Mouse (Mus musculus): ENCODE measurements around the gene Fdx1. TPM values are rescaled to one million over a fixed set of nuclear protein-coding genes. Genes with fewer than 3 reads are reported as not detected.

Fdx1 gene
- total and polyA plus RNA-seq, 2 experiments from 2014 or later: 18.9 to 47.6 TPM

DNA sequence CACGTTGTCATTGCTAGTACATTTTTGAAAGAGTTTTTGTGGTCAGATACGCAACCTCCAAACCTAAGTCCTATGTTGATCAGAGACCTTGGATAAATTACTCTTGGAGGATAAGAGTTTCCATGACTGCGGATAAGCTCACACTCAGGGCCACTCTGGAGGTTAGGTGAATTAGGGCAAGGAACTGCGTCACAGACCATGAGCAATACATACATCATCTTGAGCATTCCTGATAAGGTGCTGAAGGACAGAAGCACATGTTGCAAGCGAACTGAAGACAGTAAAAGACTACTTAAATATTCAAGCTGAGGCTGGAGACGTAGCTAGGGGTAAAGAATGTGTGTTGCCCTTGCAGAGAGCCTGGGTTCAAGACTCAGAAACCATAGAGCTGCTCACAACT is 754 bp upstream of the Fdx1 start:
- H3K4me1 ChIP-seq (ENCODE audit: insufficient read depth, low read length): peaks cover 12% of the 10 kb centered on the region; the same call in 1 of the 2 replicates
- no peaks in the 10 kb centered on the region for H3K36me3 ChIP-seq (ENCODE audit: insufficient read depth, low read length)
- no peak for ATAC-seq
- no peak for DNase-seq (ENCODE audit: low spot score)
- TF ChIP-seq CTCF (IDR thresholded peaks at IDR 0.05; ENCODE audit: low read depth): no peak
- 70% methylated on average over 6 of the region's 6 CpGs for WGBS
- no peaks in the 10 kb centered on the region for H3K9me3 ChIP-seq (ENCODE audit: low read length)
- no peak overlapping the region for H3K9ac ChIP-seq (replicated peaks; ENCODE audit: low read length)
- no peak overlapping the region for H3K4me3 ChIP-seq (ENCODE audit: low read length)
- peak overlapping the region; percentile 83; the same call in 1 of the 2 replicates for H3K4me2 ChIP-seq (ENCODE audit: low read depth, low read length)
- H3K27ac ChIP-seq: no peak overlapping the region
- H3K27me3 ChIP-seq (ENCODE audit: insufficient read depth, low read length): no peaks in the 10 kb centered on the region

DNA sequence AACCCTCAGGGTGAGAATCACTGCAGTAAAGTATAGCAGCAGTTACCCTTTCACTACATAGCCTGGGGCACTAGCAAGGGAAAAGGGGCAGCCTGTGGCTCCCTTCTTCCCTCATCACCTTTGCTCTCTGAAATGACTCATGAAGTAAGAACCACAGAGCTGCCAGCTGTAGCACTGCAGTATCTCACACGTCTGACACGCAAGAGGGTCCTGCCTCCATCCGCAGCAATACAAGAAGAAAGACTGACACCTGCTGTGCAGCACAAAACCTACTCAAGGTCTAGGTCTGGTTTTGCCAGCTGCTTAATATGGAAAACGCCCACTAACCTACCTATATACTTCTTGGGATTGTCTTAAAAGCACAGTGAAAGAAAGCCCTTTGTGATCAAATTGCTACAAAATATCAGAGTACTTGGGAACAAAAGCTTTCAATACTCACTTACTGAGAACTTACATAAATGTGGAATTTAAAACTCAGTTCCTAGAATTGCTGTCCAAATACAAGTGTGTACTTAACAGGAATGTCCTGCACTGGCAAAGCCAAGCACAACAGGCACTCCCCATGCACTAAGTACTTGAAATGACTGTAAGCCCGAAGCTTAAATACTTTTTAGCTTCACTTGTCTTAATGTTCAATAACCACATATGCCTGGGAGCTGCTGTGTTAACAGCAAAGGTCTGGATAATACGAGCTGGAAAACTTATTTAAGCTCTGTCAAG is 2.0 kb downstream of the Fdx1 start:
- WGBS: 38% methylated on average over 6 of the region's 6 CpGs
- Histone ChIP-seq H3K36me3 (ENCODE audit: insufficient read depth, low read length) (no peaks in the 10 kb centered on the region), H3K27ac (no peak overlapping the region), H3K4me3 (ENCODE audit: low read length) (no peak overlapping the region), H3K9ac (replicated peaks; ENCODE audit: low read length) (no peak overlapping the region), H3K4me2 (ENCODE audit: low read depth, low read length) (peak overlapping the region; percentile 83), H3K4me1 (ENCODE audit: insufficient read depth, low read length) (peaks cover 12% of the 10 kb centered on the region; the same call in 1 of the 2 replicates), H3K27me3 (ENCODE audit: insufficient read depth, low read length) (no peaks in the 10 kb centered on the region), H3K9me3 (ENCODE audit: low read length) (no peaks in the 10 kb centered on the region)
- no peak for TF ChIP-seq CTCF (IDR thresholded peaks at IDR 0.05; ENCODE audit: low read depth)
- DNase-seq (ENCODE audit: low spot score): peak; percentile 23
- no peak for ATAC-seq

DNA sequence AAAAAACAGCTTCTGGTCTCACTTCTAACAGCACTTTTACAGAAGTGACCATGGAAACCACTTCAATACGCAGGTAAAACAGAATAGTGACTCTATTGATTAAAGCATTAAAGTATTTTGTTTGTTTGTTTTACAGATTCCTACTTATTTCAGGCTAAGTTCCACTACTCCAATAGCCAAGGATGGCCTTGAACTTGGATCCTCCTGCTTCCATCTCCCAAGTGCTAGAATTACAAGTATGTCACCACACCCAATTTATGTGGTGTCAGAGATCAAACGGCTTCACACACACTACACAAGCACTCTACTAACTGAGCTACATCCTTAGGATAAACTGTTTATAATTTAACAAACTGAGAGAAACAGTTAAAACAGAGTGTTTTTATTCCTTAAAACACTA is 3.0 kb downstream of the Fdx1 start:
- Histone ChIP-seq H3K27ac (no peak overlapping the region), H3K9me3 (ENCODE audit: low read length) (no peaks in the 10 kb centered on the region), H3K4me3 (ENCODE audit: low read length) (no peak overlapping the region), H3K4me2 (ENCODE audit: low read depth, low read length) (no peak overlapping the region), H3K9ac (replicated peaks; ENCODE audit: low read length) (no peak overlapping the region), H3K27me3 (ENCODE audit: insufficient read depth, low read length) (no peaks in the 10 kb centered on the region), H3K36me3 (ENCODE audit: insufficient read depth, low read length) (0 out of 2 replicates have a peak, but pooled peaks cover 5% of the 10 kb centered on the region), H3K4me1 (ENCODE audit: insufficient read depth, low read length) (peaks cover 12% of the 10 kb centered on the region; the same call in 1 of the 2 replicates)
- no peak for DNase-seq (ENCODE audit: low spot score)
- 84% methylated on average over 2 of the region's 2 CpGs for WGBS
- no peak for ATAC-seq
- no peak for TF ChIP-seq CTCF (IDR thresholded peaks at IDR 0.05; ENCODE audit: low read depth)

DNA sequence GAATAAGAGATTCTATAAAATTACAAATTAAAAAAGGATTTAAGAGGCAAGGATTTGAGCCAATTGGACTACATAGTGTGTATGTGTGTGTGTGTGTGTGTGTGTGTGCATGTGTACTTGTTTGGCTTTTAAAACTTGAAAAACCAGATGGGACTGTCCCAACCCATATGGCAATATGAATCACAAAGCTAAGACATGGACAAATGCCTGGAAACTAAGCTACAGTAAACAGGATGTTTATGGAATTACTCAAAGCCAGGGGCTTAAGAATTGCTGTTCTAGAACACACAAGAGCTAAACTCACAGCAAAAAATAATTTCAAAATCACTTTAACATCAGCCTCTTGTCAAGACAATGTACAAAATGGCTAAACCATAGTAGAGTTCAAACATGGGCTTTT is 4.4 kb downstream of the Fdx1 start:
- Histone ChIP-seq H3K4me1 (ENCODE audit: insufficient read depth, low read length) (peaks cover 12% of the 10 kb centered on the region; the same call in 1 of the 2 replicates), H3K27me3 (ENCODE audit: insufficient read depth, low read length) (no peaks in the 10 kb centered on the region), H3K9me3 (ENCODE audit: low read length) (no peaks in the 10 kb centered on the region), H3K4me2 (ENCODE audit: low read depth, low read length) (no peak overlapping the region), H3K27ac (no peak overlapping the region), H3K36me3 (ENCODE audit: insufficient read depth, low read length) (0 out of 2 replicates have a peak, but pooled peaks cover 5% of the 10 kb centered on the region), H3K4me3 (ENCODE audit: low read length) (no peak overlapping the region), H3K9ac (replicated peaks; ENCODE audit: low read length) (no peak overlapping the region)
- TF ChIP-seq CTCF (IDR thresholded peaks at IDR 0.05; ENCODE audit: low read depth): no peak
- no peak for ATAC-seq
- no peak for DNase-seq (ENCODE audit: low spot score)

DNA sequence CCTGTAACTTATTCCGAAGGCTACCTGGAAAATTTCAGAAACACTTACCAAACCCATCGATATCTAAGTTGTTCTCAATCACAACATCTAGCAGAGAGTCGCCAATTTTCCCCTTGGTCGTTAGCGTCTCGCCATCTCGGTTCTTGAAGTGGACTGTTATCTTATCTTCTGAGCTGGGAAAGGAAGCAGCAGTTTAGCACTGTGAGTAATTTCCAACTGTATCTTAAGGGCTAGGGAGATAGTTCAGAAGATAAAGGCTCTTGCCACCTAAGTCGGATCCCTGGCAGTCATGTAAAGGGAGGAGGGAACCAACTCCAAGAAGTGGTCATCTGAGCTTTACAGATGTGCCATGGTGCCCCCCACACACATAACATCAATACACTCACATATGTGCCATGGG is 6.3 kb downstream of the Fdx1 start:
- H3K9ac ChIP-seq (replicated peaks; ENCODE audit: low read length): no peak overlapping the region
- H3K9me3 ChIP-seq (ENCODE audit: low read length): no peaks in the 10 kb centered on the region
- no peak overlapping the region for H3K4me2 ChIP-seq (ENCODE audit: low read depth, low read length)
- no peak for DNase-seq (ENCODE audit: low spot score)
- H3K36me3 ChIP-seq (ENCODE audit: insufficient read depth, low read length): 0 out of 2 replicates have a peak, but pooled peaks cover 5% of the 10 kb centered on the region
- no peak overlapping the region for H3K27ac ChIP-seq
- H3K4me3 ChIP-seq (ENCODE audit: low read length): no peak overlapping the region
- 93% methylated on average over 8 of the region's 8 CpGs for WGBS
- H3K27me3 ChIP-seq (ENCODE audit: insufficient read depth, low read length): no peaks in the 10 kb centered on the region
- 0 out of 2 replicates have a peak, but pooled peaks cover 6% of the 10 kb centered on the region for H3K4me1 ChIP-seq (ENCODE audit: insufficient read depth, low read length)
- TF ChIP-seq CTCF (IDR thresholded peaks at IDR 0.05; ENCODE audit: low read depth): no peak
- ATAC-seq: no peak

DNA sequence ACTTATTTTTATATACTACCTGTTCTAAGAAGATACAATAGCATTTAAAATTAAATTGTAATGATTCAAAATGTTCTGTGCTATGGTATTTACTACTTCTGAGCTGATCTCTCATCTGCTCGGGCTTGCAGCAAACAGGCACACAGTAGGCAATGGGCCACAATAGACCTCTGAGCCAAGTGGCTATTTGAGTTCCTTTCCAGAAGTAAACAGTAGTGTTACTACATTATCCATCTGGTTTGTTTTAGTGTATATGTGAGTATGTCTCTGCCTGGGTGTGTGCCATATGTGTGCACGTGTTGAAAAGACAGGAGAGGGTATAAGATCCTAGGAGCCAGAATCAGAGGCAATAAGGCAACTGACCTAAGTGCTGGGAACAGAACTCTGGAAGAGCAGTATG is 6.9 kb downstream of the Fdx1 start:
- no peak for TF ChIP-seq CTCF (IDR thresholded peaks at IDR 0.05; ENCODE audit: low read depth)
- DNase-seq (ENCODE audit: low spot score) (no peak), ATAC-seq (no peak)
- Histone ChIP-seq H3K4me2 (ENCODE audit: low read depth, low read length) (no peak overlapping the region), H3K27me3 (ENCODE audit: insufficient read depth, low read length) (no peaks in the 10 kb centered on the region), H3K9me3 (ENCODE audit: low read length) (no peaks in the 10 kb centered on the region), H3K27ac (no peak overlapping the region), H3K36me3 (ENCODE audit: insufficient read depth, low read length) (0 out of 2 replicates have a peak, but pooled peaks cover 5% of the 10 kb centered on the region), H3K9ac (replicated peaks; ENCODE audit: low read length) (no peak overlapping the region), H3K4me1 (ENCODE audit: insufficient read depth, low read length) (0 out of 2 replicates have a peak, but pooled peaks cover under 1% of the 10 kb centered on the region), H3K4me3 (ENCODE audit: low read length) (no peak overlapping the region)
- 86% methylated on average over 2 of the region's 2 CpGs for WGBS

DNA sequence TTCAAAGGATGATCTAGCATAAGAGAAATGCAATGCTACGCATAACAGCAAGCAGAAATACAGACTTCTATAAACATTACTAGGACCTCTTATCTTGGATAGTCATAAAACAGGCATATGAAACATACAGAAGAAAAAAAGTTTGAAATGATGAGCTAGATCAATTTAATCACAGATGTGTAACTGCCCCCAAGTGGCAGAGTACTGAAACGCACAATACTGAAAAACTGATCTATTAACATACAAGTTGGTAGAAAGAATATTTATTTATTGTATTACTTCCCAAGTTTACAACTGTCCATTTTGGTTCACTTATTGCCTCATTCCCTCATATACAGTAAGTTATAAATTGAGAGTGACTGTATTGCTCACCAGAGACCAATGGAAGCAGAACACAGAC is 12.0 kb downstream of the Fdx1 start:
- Histone ChIP-seq H3K27me3 (ENCODE audit: insufficient read depth, low read length) (no peaks in the 10 kb centered on the region), H3K36me3 (ENCODE audit: insufficient read depth, low read length) (0 out of 2 replicates have a peak, but pooled peaks cover 5% of the 10 kb centered on the region), H3K9ac (replicated peaks; ENCODE audit: low read length) (no peak overlapping the region), H3K27ac (no peak overlapping the region), H3K4me2 (ENCODE audit: low read depth, low read length) (no peak overlapping the region), H3K4me3 (ENCODE audit: low read length) (no peak overlapping the region), H3K9me3 (ENCODE audit: low read length) (no peaks in the 10 kb centered on the region), H3K4me1 (ENCODE audit: insufficient read depth, low read length) (no peaks in the 10 kb centered on the region)
- 66% methylated on average over 2 of the region's 2 CpGs for WGBS
- TF ChIP-seq CTCF (IDR thresholded peaks at IDR 0.05; ENCODE audit: low read depth): peak; percentile 63
- DNase-seq (ENCODE audit: low spot score): peak; percentile 71
- no peak for ATAC-seq
